Mouse (Mus musculus) urinary bladder, postnatal 0 days (tissue): ENCODE data around the gene Mier2. TPM values are rescaled to one million over a fixed set of nuclear protein-coding genes. Genes with fewer than 3 reads are reported as not detected.

ENCODE experiments used
- microRNA-seq: library from miRNA; unstranded; fragments of <30 nt; microRNA quantifications from one replicate; pipeline ENCODE4, GENCODE M21; 2016
- polyA plus RNA-seq: library from polyadenylated mRNA; unstranded; fragments of >200 nt; fragmentation: Nextera tagmentation; extraction: Ambion mirVana; gene quantifications from 2 replicates; pipeline ENCODE4 v1.2.1, GENCODE M21; 2015

Gene Mier2
- polyA plus RNA-seq: 24.2 and 26.1 TPM in 2 replicates

DNA sequence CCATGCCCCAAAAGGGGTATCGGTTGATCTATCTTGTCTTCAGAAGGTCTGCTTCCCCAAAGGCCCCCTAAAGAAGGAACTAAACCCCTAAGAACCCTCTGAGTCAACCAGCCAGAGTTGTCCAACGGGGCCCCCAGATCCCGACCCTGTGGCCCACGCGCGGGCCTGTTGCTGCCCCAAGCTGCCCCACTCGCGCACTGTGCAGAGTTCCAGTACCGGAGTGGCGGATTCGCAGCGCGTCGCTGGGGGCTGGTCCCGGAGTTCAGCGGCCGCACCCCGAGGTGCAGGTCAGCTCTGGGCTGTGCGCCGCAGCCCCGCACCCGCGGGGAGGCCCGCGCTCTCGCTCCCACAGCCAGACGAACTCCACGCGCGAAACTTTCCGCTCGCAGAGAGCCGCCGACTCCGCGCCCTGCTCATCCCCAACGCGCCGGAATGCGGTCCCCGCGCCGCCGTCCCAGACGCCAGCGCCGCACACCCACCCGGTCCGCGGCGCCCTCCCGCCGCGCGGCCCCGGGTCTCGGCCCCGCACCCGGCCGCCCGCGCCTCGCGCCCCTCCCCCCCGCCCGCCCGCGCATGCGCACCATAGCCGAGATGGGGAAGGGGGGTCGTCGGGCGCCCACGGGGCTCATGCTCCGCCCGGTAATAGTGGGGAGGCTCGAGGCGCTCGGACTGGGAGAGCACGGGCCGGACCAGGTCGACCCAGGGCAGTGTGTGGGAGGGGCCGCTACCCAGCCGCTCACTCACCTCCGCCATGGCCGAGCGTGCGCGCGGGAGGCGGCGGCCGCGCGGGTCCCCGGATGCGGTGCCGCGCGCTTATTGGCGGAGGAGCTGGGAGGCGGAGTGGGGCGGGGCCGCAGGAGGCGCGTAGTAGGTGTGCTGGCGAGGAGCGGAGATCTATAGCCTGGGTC lies at the start of gene Mier2:
Mier2 (minus strand) TSS at position 870 of the 908 bp plus-strand sequence.

DNA sequence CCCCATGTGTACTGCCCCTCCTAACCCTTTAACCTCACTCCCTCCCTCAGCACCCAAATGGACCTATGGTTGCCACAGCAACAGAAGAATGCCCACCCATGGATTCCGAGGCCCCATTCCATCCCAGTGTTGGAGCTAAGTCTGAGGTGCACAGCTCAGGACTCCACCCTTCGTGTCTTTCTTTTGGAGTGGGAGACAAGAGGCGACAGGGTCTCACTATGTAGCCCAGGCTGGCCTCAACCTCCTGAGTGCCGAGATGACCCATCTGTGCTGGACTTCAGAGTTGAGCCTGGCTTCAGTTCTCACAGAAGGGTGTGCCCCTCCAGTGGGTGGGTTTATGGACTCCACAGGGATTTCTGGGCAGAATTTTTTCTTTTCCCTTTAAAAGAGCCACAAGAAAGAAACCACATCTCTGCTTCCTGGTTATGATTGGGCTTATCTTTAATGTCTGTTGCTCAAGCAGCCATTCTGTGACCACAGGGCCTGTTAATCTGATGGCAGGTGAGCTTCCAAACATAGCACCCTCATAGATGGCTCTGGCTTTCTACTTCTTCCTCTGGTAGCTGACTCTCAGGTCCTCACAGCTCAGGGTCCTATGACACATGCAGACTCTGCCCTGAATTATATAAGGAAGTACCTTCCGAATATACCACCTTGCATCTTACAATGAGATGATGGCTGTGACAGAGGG lies 32.2 kb upstream of the Mier2 start, which contains the start of gene Theg:
Theg (minus strand) TSS at position 271 of the 691 bp plus-strand sequence.

DNA sequence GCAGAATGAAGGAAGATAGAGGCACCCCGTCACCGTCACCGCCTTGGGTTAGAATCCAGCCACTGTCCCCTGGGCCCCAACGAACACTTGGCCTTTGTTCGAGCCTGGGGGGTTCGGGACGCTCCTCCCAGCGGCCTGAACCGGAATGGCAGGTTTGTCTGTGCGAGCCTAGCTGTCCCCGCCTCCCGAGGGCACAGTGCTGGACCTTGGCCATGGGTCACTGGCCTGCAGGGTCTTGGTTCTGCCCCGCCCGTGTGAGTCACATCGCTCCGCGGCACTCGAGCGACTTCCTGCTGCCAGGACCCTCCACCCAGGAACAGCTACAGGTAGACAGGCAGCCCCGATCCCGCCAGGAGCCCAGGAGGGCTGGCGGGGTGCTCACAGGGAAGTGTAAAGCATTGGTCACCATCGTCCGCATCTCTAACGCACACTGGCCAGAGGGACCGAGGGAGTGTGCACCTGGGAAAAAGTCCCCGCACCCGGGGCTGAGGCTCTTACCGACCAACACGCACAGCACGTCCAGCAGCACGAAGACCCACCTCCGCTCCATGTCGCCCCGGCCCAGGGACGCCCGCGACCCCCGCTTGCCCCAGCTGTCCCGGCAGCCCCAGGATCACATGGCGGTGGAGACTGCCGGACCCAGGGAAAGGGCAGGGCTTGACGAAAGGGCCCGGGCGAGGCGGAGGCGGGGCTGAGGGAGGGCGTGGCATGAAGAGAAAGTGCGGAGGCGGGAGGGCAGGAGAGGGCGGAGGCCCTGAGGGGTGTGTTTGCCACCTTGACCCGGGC lies 21.7 kb downstream of the Mier2 start, which contains the start of gene Plpp2:
Plpp2 (minus strand) TSS at position 671 of the 786 bp plus-strand sequence.

Small RNA genes within 50 kb of the gene (microRNA-seq; reads per million reads assigned to microRNA genes)
- 0.93 reads per million for gene Mir6909

Other genes with a start within 250 kb of the Mier2 start
- not detected in 2 replicates for gene Vmn2r82, start 198.7 kb downstream of the Mier2 start, polyA plus RNA-seq
- gene Vmn2r83, start 86.5 kb downstream of the Mier2 start, polyA plus RNA-seq: not detected in 2 replicates
- 30.4 and 31.8 TPM in 2 replicates for gene Plpp2, start 21.4 kb downstream of the Mier2 start, polyA plus RNA-seq
- gene Theg, start 32.1 kb upstream of the Mier2 start, polyA plus RNA-seq: not detected in 2 replicates
- not detected in 2 replicates for gene C2cd4c, start 58.8 kb upstream of the Mier2 start, polyA plus RNA-seq
- gene Shc2, start 82.7 kb upstream of the Mier2 start, polyA plus RNA-seq: 2.1 and 2.5 TPM in 2 replicates
- gene Odf3l2, start 90.5 kb upstream of the Mier2 start, polyA plus RNA-seq: not detected in 2 replicates
- gene Madcam1, start 109.4 kb upstream of the Mier2 start, polyA plus RNA-seq: 0.35 and 0.39 TPM in 2 replicates
- 47.4 and 51.3 TPM in 2 replicates for gene Tpgs1, start 114.2 kb upstream of the Mier2 start, polyA plus RNA-seq
- 63.7 and 68.6 TPM in 2 replicates for gene Cdc34, start 127.0 kb upstream of the Mier2 start, polyA plus RNA-seq
- gene Gzmm, start 133.8 kb upstream of the Mier2 start, polyA plus RNA-seq: 0.16 and 0.48 TPM in 2 replicates
- 812 and 845 TPM in 2 replicates for gene Bsg, start 149.3 kb upstream of the Mier2 start, polyA plus RNA-seq
- gene Hcn2, start 161.4 kb upstream of the Mier2 start, polyA plus RNA-seq: 0.06 and 0.08 TPM in 2 replicates
- gene Polrmt, start 191.4 kb upstream of the Mier2 start, polyA plus RNA-seq: 14.4 and 14.7 TPM in 2 replicates
- 0.24 and 0.28 TPM in 2 replicates for gene Fgf22, start 199.9 kb upstream of the Mier2 start, polyA plus RNA-seq
- 50.7 and 60.7 TPM in 2 replicates for gene Rnf126, start 211.8 kb upstream of the Mier2 start, polyA plus RNA-seq
- 69.7 and 87.0 TPM in 2 replicates for gene Fstl3, start 222.1 kb upstream of the Mier2 start, polyA plus RNA-seq
- 0.12 TPM in 1 of 2 replicates, not detected in the other for gene Prss57, start 235.8 kb upstream of the Mier2 start, polyA plus RNA-seq
- gene Palm, start 238.4 kb upstream of the Mier2 start, polyA plus RNA-seq: 39.7 and 44.2 TPM in 2 replicates